Mouse (Mus musculus): ENCODE results near the gene Mios. TPM values are rescaled to one million over a fixed set of nuclear protein-coding genes. Genes with fewer than 3 reads are reported as not detected.

The Mios gene
- total and polyA plus RNA-seq, 2 experiments from 2014 or later, result 13.8 to 15.0 TPM

GRCm38 (mm10) chr6:8278426-8279002 lies 69.5 kb downstream of the Mios start:
- H3K9ac ChIP-seq (replicated peaks; ENCODE audit: low read depth, low read length), result no peak overlapping the region
- no peak overlapping the region for H3K4me3 ChIP-seq (ENCODE audit: low read depth, low read length)
- H3K36me3 ChIP-seq (replicated peaks; ENCODE audit: control insufficient read depth, insufficient read depth, low read length), result no peaks in the 10 kb centered on the region
- no peak for ATAC-seq (ENCODE audit: insufficient read depth, low read depth)
- no peak overlapping the region for H3K27ac ChIP-seq (ENCODE audit: low read depth)
- 77% methylated on average over 5 of the region's 5 CpGs for WGBS
- H3K27me3 ChIP-seq (ENCODE audit: control insufficient read depth, insufficient read depth, low read length), result no peaks in the 10 kb centered on the region
- H3K4me1 ChIP-seq (ENCODE audit: control insufficient read depth, insufficient read depth), result no peaks in the 10 kb centered on the region
- H3K9me3 ChIP-seq (replicated peaks; ENCODE audit: control insufficient read depth, low read length), result no peaks in the 10 kb centered on the region
- no peak for TF ChIP-seq EP300 (IDR thresholded peaks at IDR 0.05; ENCODE audit: low read depth)
- TF ChIP-seq CTCF (IDR thresholded peaks at IDR 0.05; ENCODE audit: low read depth), result no peak
- H3K4me2 ChIP-seq (ENCODE audit: low read depth, low read length), result no peak overlapping the region
- no peak for DNase-seq (ENCODE audit: low spot score)

DNA sequence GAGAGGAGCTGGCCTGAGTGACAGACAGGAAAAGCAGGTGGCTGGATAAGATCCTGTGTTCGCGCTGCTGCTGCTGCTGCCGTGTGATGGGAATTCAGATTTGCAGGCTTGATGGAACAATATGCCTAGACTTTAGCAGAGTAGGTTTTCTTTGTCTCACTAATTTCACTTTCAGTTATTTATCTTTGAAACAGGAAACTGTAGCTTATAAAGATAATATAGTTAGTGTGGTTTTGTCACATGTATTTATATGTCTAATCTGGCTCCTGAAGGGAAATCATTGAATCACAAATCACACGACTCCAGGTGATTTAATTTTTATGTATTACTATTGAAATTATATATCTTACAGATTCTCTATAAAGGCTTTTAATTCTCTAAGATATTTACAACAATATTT lies 74.2 kb downstream of the Mios start:
- no peak for TF ChIP-seq CTCF (IDR thresholded peaks at IDR 0.05; ENCODE audit: low read depth)
- TF ChIP-seq EP300 (IDR thresholded peaks at IDR 0.05; ENCODE audit: low read depth), result no peak
- DNase-seq (ENCODE audit: low spot score), result no peak
- Histone ChIP-seq H3K4me3 (ENCODE audit: low read depth, low read length) (no peak overlapping the region), H3K9me3 (replicated peaks; ENCODE audit: control insufficient read depth, low read length) (no peaks in the 10 kb centered on the region), H3K4me2 (ENCODE audit: low read depth, low read length) (no peak overlapping the region), H3K9ac (replicated peaks; ENCODE audit: low read depth, low read length) (no peak overlapping the region), H3K27me3 (ENCODE audit: control insufficient read depth, insufficient read depth, low read length) (no peaks in the 10 kb centered on the region), H3K36me3 (replicated peaks; ENCODE audit: control insufficient read depth, insufficient read depth, low read length) (no peaks in the 10 kb centered on the region), H3K27ac (ENCODE audit: low read depth) (no peak overlapping the region), H3K4me1 (ENCODE audit: control insufficient read depth, insufficient read depth) (no peaks in the 10 kb centered on the region)
- no peak for ATAC-seq (ENCODE audit: insufficient read depth, low read depth)
- 70% methylated on average over 4 of the region's 4 CpGs for WGBS

- 66% methylated on average over 3 of the region's 3 CpGs for WGBS
These were observed 76.5 kb downstream of the Mios start for GRCm38 (mm10) chr6:8285401-8285960.

More at GRCm38 (mm10) chr6:8285401-8285960, 76.5 kb downstream of the Mios start:
- Histone ChIP-seq H3K4me2 (ENCODE audit: low read depth, low read length) (no peak overlapping the region), H3K27ac (ENCODE audit: low read depth) (no peak overlapping the region), H3K9ac (replicated peaks; ENCODE audit: low read depth, low read length) (no peak overlapping the region), H3K4me3 (ENCODE audit: low read depth, low read length) (no peak overlapping the region), H3K27me3 (ENCODE audit: control insufficient read depth, insufficient read depth, low read length) (no peaks in the 10 kb centered on the region), H3K9me3 (replicated peaks; ENCODE audit: control insufficient read depth, low read length) (no peaks in the 10 kb centered on the region), H3K4me1 (ENCODE audit: control insufficient read depth, insufficient read depth) (no peaks in the 10 kb centered on the region), H3K36me3 (replicated peaks; ENCODE audit: control insufficient read depth, insufficient read depth, low read length) (no peaks in the 10 kb centered on the region)
- no peak for ATAC-seq (ENCODE audit: insufficient read depth, low read depth)
- DNase-seq (ENCODE audit: low spot score), result no peak
- no peak for TF ChIP-seq EP300 (IDR thresholded peaks at IDR 0.05; ENCODE audit: low read depth)
- TF ChIP-seq CTCF (IDR thresholded peaks at IDR 0.05; ENCODE audit: low read depth), result no peak

Other genes starting within 250 kb of the Mios start
- gene Col28a1, start 16.6 kb upstream of the Mios start, total RNA-seq (2014; rRNA removed; ENCODE audit: low replicate concordance), result 0.08 TPM in 1 of 2 replicates, not detected in the other
- 0.20 and 0.60 TPM in 2 replicates for gene Col28a1, start 16.6 kb upstream of the Mios start, polyA plus RNA-seq (2015; fragmentation: Nextera tagmentation; extraction: Ambion mirVana)
- 25.5 and 29.4 TPM in 2 replicates for gene Rpa3, start 50.0 kb downstream of the Mios start, total RNA-seq (2014; rRNA removed; ENCODE audit: low replicate concordance)
- 75.6 and 98.2 TPM in 2 replicates for gene Rpa3, start 50.0 kb downstream of the Mios start, polyA plus RNA-seq (2015; fragmentation: Nextera tagmentation; extraction: Ambion mirVana)
- gene Umad1, start 50.1 kb downstream of the Mios start, total RNA-seq (2014; rRNA removed; ENCODE audit: low replicate concordance), result 7.8 and 12.1 TPM in 2 replicates
- 18.2 and 20.5 TPM in 2 replicates for gene Umad1, start 50.1 kb downstream of the Mios start, polyA plus RNA-seq (2015; fragmentation: Nextera tagmentation; extraction: Ambion mirVana)
- 7.1 TPM in 1 of 2 replicates, not detected in the other for gene Gm45062, start 50.2 kb downstream of the Mios start, total RNA-seq (2014; rRNA removed; ENCODE audit: low replicate concordance)
- 1.5 and 3.0 TPM in 2 replicates for gene Gm45062, start 50.2 kb downstream of the Mios start, polyA plus RNA-seq (2015; fragmentation: Nextera tagmentation; extraction: Ambion mirVana)